In genomic region chr5:4754701-4755281, GRCm38 (mm10) we compare ENCODE assay signal across 8 mouse cellular contexts. TPM values are rescaled to one million over a fixed set of nuclear protein-coding genes. Genes with fewer than 3 reads are reported as not detected.
DNase-seq lines count a peak whose midpoint lies in the region; ATAC-seq and TF ChIP-seq lines count a peak whose summit lies in the region.
"Had no signal": no experiment of that assay in that cellular context is flagged by ENCODE, and none has a peak within 500 bp of the region (broad histone marks: within the 10 kb centered on the region; RNA-seq: fewer than 3 reads in every experiment).

No protein-coding gene starts in this region.

- no peaks in the 10 kb centered on the region for H3K36me3 ChIP-seq in embryonic facial prominence, embryonic 14.5 days (ENCODE audit: control insufficient read depth, insufficient read depth, low read length)
- no peaks in the 10 kb centered on the region for H3K36me3 ChIP-seq in intestine, postnatal 0 days (ENCODE audit: control insufficient read depth, insufficient read depth)
- H3K36me3 ChIP-seq in midbrain, embryonic 12.5 days, result no peaks in the 10 kb centered on the region
- H3K36me3 ChIP-seq: liver, embryonic 15.5 days had no signal

- H3K4me3 ChIP-seq in embryonic facial prominence, embryonic 14.5 days (ENCODE audit: low read depth, low read length), result peak overlapping the region; percentile 89
- H3K4me3 ChIP-seq in intestine, postnatal 0 days (ENCODE audit: low read depth, low read length), result peak overlapping the region; percentile 70
- H3K4me3 ChIP-seq in midbrain, embryonic 12.5 days, result peak overlapping the region; percentile 92

- no peak for ATAC-seq in embryonic facial prominence, embryonic 14.5 days (ENCODE audit: low read depth)
- no peak for ATAC-seq in intestine, postnatal 0 days
- no peak for ATAC-seq in midbrain, embryonic 12.5 days (ENCODE audit: low FRiP score, low read depth)

- no peak for TF ChIP-seq CTCF in intestine, postnatal 0 days (IDR thresholded peaks at IDR 0.05; ENCODE audit: low read depth)

- no peak overlapping the region for H3K27ac ChIP-seq in embryonic facial prominence, embryonic 14.5 days (replicated peaks; ENCODE audit: low read depth, low read length)
- H3K27ac ChIP-seq in intestine, postnatal 0 days (ENCODE audit: low read depth, low read length), result no peak overlapping the region
- peak overlapping the region; percentile 58 for H3K27ac ChIP-seq in midbrain, embryonic 12.5 days (replicated peaks)
- H3K27ac ChIP-seq: liver, embryonic 15.5 days had no signal

- 21% methylated on average over 9 of the region's 9 CpGs for WGBS in embryonic facial prominence, embryonic 14.5 days
- 42% methylated on average over 9 of the region's 9 CpGs for WGBS in intestine, postnatal 0 days
- WGBS in midbrain, embryonic 12.5 days, result 30% methylated on average over 9 of the region's 9 CpGs

- no peaks in the 10 kb centered on the region for H3K9me3 ChIP-seq in embryonic facial prominence, embryonic 14.5 days (ENCODE audit: control insufficient read depth, low read length)
- H3K9me3 ChIP-seq in intestine, postnatal 0 days (ENCODE audit: control insufficient read depth), result no peaks in the 10 kb centered on the region
- no peaks in the 10 kb centered on the region for H3K9me3 ChIP-seq in midbrain, embryonic 12.5 days
- H3K9me3 ChIP-seq: liver, embryonic 15.5 days had no signal

- peak overlapping the region; percentile 94 for H3K4me2 ChIP-seq in embryonic facial prominence, embryonic 14.5 days (ENCODE audit: low read depth, low read length)
- H3K4me2 ChIP-seq in intestine, postnatal 0 days (replicated peaks; ENCODE audit: low read depth), result peak overlapping the region; percentile 83
- peak overlapping the region; percentile 82 for H3K4me2 ChIP-seq in midbrain, embryonic 12.5 days (replicated peaks)
- H3K4me2 ChIP-seq: liver, embryonic 15.5 days had no signal

- peak; percentile 45 for DNase-seq in embryo, embryonic 10 days (ENCODE audit: low spot score)
- DNase-seq in embryonic facial prominence, embryonic 14.5 days (ENCODE audit: low spot score), result peak; percentile 33
- no peak for DNase-seq in thymus, postnatal 14 days
- DNase-seq in layer of hippocampus, adult 9-11 months, result no peak
- no peak for DNase-seq in retina, embryonic 14.5 days (ENCODE audit: low spot score)

- no peaks in the 10 kb centered on the region for H3K27me3 ChIP-seq in embryonic facial prominence, embryonic 14.5 days (replicated peaks; ENCODE audit: control insufficient read depth, insufficient read depth, low read length)
- 0 out of 2 replicates have a peak, but pooled peaks cover 12% of the 10 kb centered on the region for H3K27me3 ChIP-seq in intestine, postnatal 0 days (replicated peaks; ENCODE audit: control insufficient read depth, insufficient read depth, low read length)
- H3K27me3 ChIP-seq in midbrain, embryonic 12.5 days, result peaks cover 6% of the 10 kb centered on the region; the same call in 1 of the 2 replicates

- H3K4me1 ChIP-seq in embryonic facial prominence, embryonic 14.5 days (ENCODE audit: control insufficient read depth, insufficient read depth, low read length), result peaks cover 12% of the 10 kb centered on the region
- H3K4me1 ChIP-seq in intestine, postnatal 0 days (replicated peaks; ENCODE audit: control insufficient read depth, insufficient read depth, low read length), result no peaks in the 10 kb centered on the region
- peaks cover 39% of the 10 kb centered on the region for H3K4me1 ChIP-seq in midbrain, embryonic 12.5 days
- H3K4me1 ChIP-seq: liver, embryonic 15.5 days had no signal

- peak overlapping the region; percentile 95 for H3K9ac ChIP-seq in embryonic facial prominence, embryonic 14.5 days (ENCODE audit: low read depth, low read length)
- H3K9ac ChIP-seq in intestine, postnatal 0 days (ENCODE audit: low read depth, low read length), result no peak overlapping the region
- H3K9ac ChIP-seq in midbrain, embryonic 12.5 days (replicated peaks), result peak overlapping the region; percentile 95
- H3K9ac ChIP-seq: liver, embryonic 15.5 days had no signal

RNA-seq across cellular contexts. Expression of gene Fzd1, which starts 3.0 kb away (rescaled TPM):
- 29.6 and 31.8 TPM in 2 replicates for polyA plus RNA-seq in embryonic facial prominence, embryonic 14.5 days (2014; fragmentation: Nextera tagmentation; extraction: Ambion mirVana)
- 9.0 and 9.4 TPM in 2 replicates for polyA plus RNA-seq in intestine, postnatal 0 days (2015; fragmentation: Nextera tagmentation; extraction: Ambion mirVana)
- polyA plus RNA-seq in midbrain, embryonic 12.5 days (2016; fragmentation: Nextera tagmentation; extraction: Ambion mirVana), result 60.9 and 66.9 TPM in 2 replicates

Comparison
In these comparisons a context has a peak if more than half of its experiments do, and no peak if none do; other contexts are left out.
1. DNase-seq: peak in embryo, embryonic 10 days (single experiment) and embryonic facial prominence, embryonic 14.5 days (single experiment); none in thymus, postnatal 14 days (single experiment), layer of hippocampus, adult 9-11 months (single experiment) and retina, embryonic 14.5 days (single experiment).
2. Peak in every context shown above with its lines, with median percentiles within 50 percentile points of each other: H3K4me2 ChIP-seq and H3K4me3 ChIP-seq.